Mouse (Mus musculus): ENCODE results near the gene Brd4.

Gene Brd4

GRCm38 (mm10) chr17:32262831-32263559 lies 21.5 kb downstream of the Brd4 start:
- H3K36me3 ChIP-seq (ENCODE audit: control insufficient read depth, insufficient read depth, low read length, poor library complexity, severe bottlenecking) = no peaks in the 10 kb centered on the region
- DNase-seq (ENCODE audit: low read depth, low spot score) = no peak

GRCm38 (mm10) chr17:32258869-32259268 lies 25.7 kb downstream of the Brd4 start:
- no peaks in the 10 kb centered on the region for H3K27me3 ChIP-seq (ENCODE audit: control insufficient read depth, insufficient read depth, low read length, poor library complexity, severe bottlenecking)
- no peaks in the 10 kb centered on the region for H3K36me3 ChIP-seq (ENCODE audit: control insufficient read depth, insufficient read depth, low read length, poor library complexity, severe bottlenecking)
- no peak for DNase-seq (ENCODE audit: low read depth, low spot score)

More at GRCm38 (mm10) chr17:32262831-32263559, 21.5 kb downstream of the Brd4 start:
- H3K27me3 ChIP-seq (ENCODE audit: control insufficient read depth, insufficient read depth, low read length, poor library complexity, severe bottlenecking) = no peaks in the 10 kb centered on the region

DNA sequence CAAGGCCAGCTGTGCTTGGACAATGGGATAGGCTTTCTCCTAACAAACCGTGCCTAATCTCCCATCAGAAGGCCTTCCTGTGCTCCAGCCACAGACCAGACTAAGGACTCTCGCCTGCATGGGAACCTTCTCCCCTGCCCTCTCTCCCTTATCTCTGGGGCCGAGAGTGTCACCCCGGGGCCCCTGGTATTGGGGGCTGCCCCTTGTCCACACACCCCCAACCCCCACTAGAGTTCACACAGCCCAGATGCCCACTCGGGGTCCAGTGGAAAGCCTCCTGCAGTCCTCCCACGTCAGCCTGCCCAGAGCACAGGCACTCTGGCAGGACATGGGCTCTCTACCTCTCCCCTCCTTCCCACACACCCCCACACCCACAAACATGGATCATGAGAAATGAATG lies 26.6 kb downstream of the Brd4 start:
- Histone ChIP-seq H3K36me3 (ENCODE audit: control insufficient read depth, insufficient read depth, low read length, poor library complexity, severe bottlenecking) (no peaks in the 10 kb centered on the region), H3K27me3 (ENCODE audit: control insufficient read depth, insufficient read depth, low read length, poor library complexity, severe bottlenecking) (no peaks in the 10 kb centered on the region)
- DNase-seq (ENCODE audit: low read depth, low spot score) = no peak

DNA sequence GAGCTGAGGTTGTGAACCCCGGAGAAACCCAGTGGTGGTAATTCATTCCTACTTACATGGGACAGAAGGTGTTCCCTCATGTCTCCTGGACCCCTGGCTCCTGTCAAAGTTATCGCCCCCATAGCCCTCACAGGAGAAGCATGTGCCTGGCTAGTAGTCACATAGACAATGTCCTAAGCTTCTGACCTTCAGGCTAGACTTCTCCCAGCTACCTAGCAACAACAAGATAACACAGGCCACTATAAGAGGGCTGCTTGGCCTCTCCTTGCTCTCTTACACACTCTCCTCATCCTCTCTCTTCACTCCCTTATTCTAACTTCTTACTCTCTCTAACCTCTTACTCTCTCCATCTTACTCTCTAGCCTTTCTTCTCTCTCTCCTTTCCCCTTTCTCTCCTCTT lies 27.1 kb downstream of the Brd4 start:
- DNase-seq (ENCODE audit: low read depth, low spot score) = no peak
- Histone ChIP-seq H3K27me3 (ENCODE audit: control insufficient read depth, insufficient read depth, low read length, poor library complexity, severe bottlenecking) (no peaks in the 10 kb centered on the region), H3K36me3 (ENCODE audit: control insufficient read depth, insufficient read depth, low read length, poor library complexity, severe bottlenecking) (no peaks in the 10 kb centered on the region)

GRCm38 (mm10) chr17:32256896-32257295 lies 27.6 kb downstream of the Brd4 start:
- Histone ChIP-seq H3K27me3 (ENCODE audit: control insufficient read depth, insufficient read depth, low read length, poor library complexity, severe bottlenecking) (no peaks in the 10 kb centered on the region), H3K36me3 (ENCODE audit: control insufficient read depth, insufficient read depth, low read length, poor library complexity, severe bottlenecking) (no peaks in the 10 kb centered on the region)
- no peak for DNase-seq (ENCODE audit: low read depth, low spot score)

- no peak for DNase-seq (ENCODE audit: low read depth, low spot score)
- no peaks in the 10 kb centered on the region for H3K27me3 ChIP-seq (ENCODE audit: control insufficient read depth, insufficient read depth, low read length, poor library complexity, severe bottlenecking)
- 0 out of 2 replicates have a peak, but pooled peaks cover 1% of the 10 kb centered on the region for H3K36me3 ChIP-seq (ENCODE audit: control insufficient read depth, insufficient read depth, low read length, poor library complexity, severe bottlenecking)
These were observed 31.3 kb downstream of the Brd4 start for GRCm38 (mm10) chr17:32253261-32253660.

- DNase-seq (ENCODE audit: low read depth, low spot score) = no peak
- no peaks in the 10 kb centered on the region for H3K27me3 ChIP-seq (ENCODE audit: control insufficient read depth, insufficient read depth, low read length, poor library complexity, severe bottlenecking)
- H3K36me3 ChIP-seq (ENCODE audit: control insufficient read depth, insufficient read depth, low read length, poor library complexity, severe bottlenecking) = 0 out of 2 replicates have a peak, but pooled peaks cover 1% of the 10 kb centered on the region
These were observed 32.6 kb downstream of the Brd4 start for GRCm38 (mm10) chr17:32251827-32252470.

- no peak for DNase-seq (ENCODE audit: low read depth, low spot score)
- H3K27me3 ChIP-seq (ENCODE audit: control insufficient read depth, insufficient read depth, low read length, poor library complexity, severe bottlenecking) = no peaks in the 10 kb centered on the region
- 0 out of 2 replicates have a peak, but pooled peaks cover 1% of the 10 kb centered on the region for H3K36me3 ChIP-seq (ENCODE audit: control insufficient read depth, insufficient read depth, low read length, poor library complexity, severe bottlenecking)
These were observed 34.5 kb downstream of the Brd4 start for GRCm38 (mm10) chr17:32250066-32250465.

DNA sequence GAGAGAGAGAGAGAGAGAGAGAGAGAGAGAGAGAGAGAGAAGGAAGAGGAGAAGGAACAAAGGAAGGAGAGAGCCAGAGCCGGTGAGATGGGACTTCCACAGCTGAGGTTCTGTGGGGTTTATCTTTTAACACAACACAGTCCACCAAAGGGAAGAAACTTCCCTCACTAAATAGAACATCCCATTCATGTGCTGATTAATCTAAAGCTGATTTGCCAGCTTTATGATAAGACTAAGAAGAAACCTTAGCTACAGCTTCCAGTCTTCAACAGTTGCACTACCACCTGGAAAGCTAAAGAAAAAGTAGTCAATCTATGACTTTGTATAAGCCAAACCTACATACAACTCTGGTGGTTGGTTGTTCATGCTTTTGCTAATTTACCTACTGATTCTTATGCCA lies 36.3 kb downstream of the Brd4 start:
- Histone ChIP-seq H3K36me3 (ENCODE audit: control insufficient read depth, insufficient read depth, low read length, poor library complexity, severe bottlenecking) (0 out of 2 replicates have a peak, but pooled peaks cover 1% of the 10 kb centered on the region), H3K27me3 (ENCODE audit: control insufficient read depth, insufficient read depth, low read length, poor library complexity, severe bottlenecking) (no peaks in the 10 kb centered on the region)
- DNase-seq (ENCODE audit: low read depth, low spot score) = no peak

DNA sequence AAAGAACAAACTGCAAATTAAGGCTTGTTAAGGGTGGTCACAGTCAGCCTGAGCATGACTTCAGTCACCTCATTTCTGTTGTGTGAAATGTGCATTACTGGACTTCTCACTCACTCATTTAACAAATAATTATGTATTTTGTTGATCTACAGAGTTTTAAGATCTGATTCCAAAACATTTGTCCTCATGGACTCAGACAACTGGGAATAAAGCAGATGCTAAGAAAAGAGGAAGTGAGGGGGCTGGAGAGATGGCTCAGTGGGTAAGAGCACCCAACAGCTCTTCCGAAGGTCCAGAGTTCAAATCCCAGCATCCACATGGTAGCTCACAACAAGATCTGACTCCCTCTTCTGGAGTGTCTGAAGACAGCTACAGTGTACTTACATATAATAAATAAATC lies 36.9 kb downstream of the Brd4 start:
- Histone ChIP-seq H3K27me3 (ENCODE audit: control insufficient read depth, insufficient read depth, low read length, poor library complexity, severe bottlenecking) (no peaks in the 10 kb centered on the region), H3K36me3 (ENCODE audit: control insufficient read depth, insufficient read depth, low read length, poor library complexity, severe bottlenecking) (0 out of 2 replicates have a peak, but pooled peaks cover 1% of the 10 kb centered on the region)
- DNase-seq (ENCODE audit: low read depth, low spot score) = no peak

DNA sequence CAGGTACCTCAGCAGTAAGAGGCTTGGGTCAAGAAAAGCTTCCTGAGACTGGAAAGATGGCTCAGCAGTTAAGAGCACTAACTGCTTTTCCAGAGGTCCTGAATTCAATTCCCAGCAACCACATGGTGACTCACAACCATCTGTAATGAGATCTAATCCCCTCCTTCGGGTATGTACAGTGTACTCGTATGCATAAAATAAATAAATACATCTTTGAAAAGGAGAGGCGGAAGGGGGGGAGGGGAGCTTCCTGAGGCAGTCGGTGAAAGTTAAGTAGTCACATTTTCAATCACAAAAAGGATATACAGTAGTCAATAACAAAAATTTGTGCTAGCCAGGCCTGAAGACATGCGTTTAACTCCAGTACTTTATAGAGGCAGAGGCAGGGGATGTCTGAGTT lies 38.4 kb downstream of the Brd4 start:
- Histone ChIP-seq H3K27me3 (ENCODE audit: control insufficient read depth, insufficient read depth, low read length, poor library complexity, severe bottlenecking) (no peaks in the 10 kb centered on the region), H3K36me3 (ENCODE audit: control insufficient read depth, insufficient read depth, low read length, poor library complexity, severe bottlenecking) (0 out of 2 replicates have a peak, but pooled peaks cover 1% of the 10 kb centered on the region)
- DNase-seq (ENCODE audit: low read depth, low spot score) = no peak

- H3K36me3 ChIP-seq (ENCODE audit: control insufficient read depth, insufficient read depth, low read length, poor library complexity, severe bottlenecking) = no peaks in the 10 kb centered on the region; the same call in 1 of the 2 replicates
- H3K27me3 ChIP-seq (ENCODE audit: control insufficient read depth, insufficient read depth, low read length, poor library complexity, severe bottlenecking) = no peaks in the 10 kb centered on the region
- DNase-seq (ENCODE audit: low read depth, low spot score) = peak; percentile 59
These were observed 43.5 kb downstream of the Brd4 start for GRCm38 (mm10) chr17:32240881-32241531.

GRCm38 (mm10) chr17:32238589-32238988 lies 45.9 kb downstream of the Brd4 start:
- no peaks in the 10 kb centered on the region; the same call in 1 of the 2 replicates for H3K36me3 ChIP-seq (ENCODE audit: control insufficient read depth, insufficient read depth, low read length, poor library complexity, severe bottlenecking)
- no peaks in the 10 kb centered on the region for H3K27me3 ChIP-seq (ENCODE audit: control insufficient read depth, insufficient read depth, low read length, poor library complexity, severe bottlenecking)
- DNase-seq (ENCODE audit: low read depth, low spot score) = no peak

DNA sequence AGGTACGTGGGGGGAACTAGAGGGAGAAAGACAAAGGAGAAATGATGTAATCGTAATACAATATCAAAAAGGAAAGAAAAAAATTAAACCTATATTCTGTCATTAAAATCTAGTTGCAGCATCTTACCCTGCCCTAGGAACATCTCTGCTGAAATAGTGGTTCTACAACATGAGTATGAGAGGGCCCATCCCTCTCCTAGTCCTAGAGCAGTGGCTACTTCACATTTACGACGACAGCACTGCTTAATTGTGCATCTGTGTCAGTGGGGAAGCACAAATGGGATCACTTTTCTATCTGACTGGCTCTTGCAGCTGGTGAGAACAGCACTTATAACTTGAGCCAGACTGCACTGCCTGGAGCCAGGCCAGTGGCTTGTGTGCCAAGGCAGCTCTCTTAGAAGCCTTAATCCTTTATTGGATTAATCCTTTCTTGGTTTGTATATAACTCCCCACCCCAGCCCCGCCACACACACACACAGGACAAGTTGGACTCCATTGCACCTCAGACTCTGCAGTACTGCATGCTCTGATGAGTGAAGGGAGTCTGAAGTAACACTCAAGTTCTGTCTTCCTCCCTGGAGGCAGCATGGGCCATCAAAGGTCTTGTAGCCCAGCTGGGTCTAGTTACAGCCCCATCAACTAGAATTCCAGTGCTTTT lies 48.9 kb downstream of the Brd4 start:
- no peaks in the 10 kb centered on the region for H3K27me3 ChIP-seq (ENCODE audit: control insufficient read depth, insufficient read depth, low read length, poor library complexity, severe bottlenecking)
- DNase-seq (ENCODE audit: low read depth, low spot score) = no peak
- H3K36me3 ChIP-seq (ENCODE audit: control insufficient read depth, insufficient read depth, low read length, poor library complexity, severe bottlenecking) = no peaks in the 10 kb centered on the region; the same call in 1 of the 2 replicates

Measured in splenic B cell, adult 2 months (primary cell).